Mouse (Mus musculus): ENCODE measurements around the gene 4931409K22Rik. TPM values are rescaled to one million over a fixed set of nuclear protein-coding genes. Genes with fewer than 3 reads are reported as not detected.

4931409K22Rik gene
- polyA plus RNA-seq, 1 experiment from 2014 or later: 0.20 TPM

DNA sequence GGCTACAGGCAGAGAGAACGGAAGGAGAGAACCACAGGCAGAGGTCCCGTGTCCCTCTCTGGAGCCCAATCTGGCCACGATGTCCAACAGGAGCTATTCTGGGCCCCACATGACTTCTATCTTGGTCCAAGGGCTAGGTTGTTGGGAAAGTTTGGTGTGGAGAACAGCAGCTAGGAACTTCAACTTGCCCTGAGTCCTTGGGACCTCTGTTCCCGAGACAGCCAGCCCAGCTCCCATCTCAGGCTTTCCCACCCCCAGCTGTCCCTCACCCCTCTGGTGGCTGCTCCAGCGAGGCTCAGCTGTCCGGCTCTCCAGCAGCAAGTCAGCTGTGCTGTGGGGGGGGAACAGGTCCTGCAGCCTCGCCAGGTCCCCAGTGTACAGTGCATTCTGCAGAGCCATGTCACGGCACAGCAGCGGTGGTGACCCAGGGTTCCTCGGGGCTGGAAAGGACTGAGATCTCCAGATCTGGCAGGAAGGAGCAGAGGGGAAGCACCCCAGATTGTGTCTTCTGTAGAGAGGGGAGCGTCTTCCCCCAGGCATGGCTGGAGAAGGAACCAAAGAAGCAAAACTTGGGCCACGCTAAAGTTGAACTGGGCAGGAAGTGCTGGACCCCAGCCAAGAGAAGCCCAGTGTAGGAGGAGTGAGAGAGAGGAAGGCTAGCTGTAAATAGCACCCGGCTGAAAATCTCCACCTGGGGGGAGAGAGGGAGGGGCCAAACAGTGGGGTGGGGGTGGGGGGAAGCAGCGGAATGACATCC is 16.0 kb downstream of the 4931409K22Rik start, which contains the start of gene Asb10:
Gene Asb10, minus strand, starts transcription at position 592 of the 757 bp plus-strand sequence.
- H3K27me3 ChIP-seq (ENCODE audit: control insufficient read depth, insufficient read depth, low read length): no peaks in the 10 kb centered on the region
- no peak for ATAC-seq (replicated peaks; ENCODE audit: low FRiP score)
- no peak within 1 kb of the TSS for H3K4me2 ChIP-seq (ENCODE audit: low read depth, low read length, severe bottlenecking)
- no peaks in the 10 kb centered on the region for H3K9me3 ChIP-seq (ENCODE audit: control insufficient read depth, low read length)
- DNase-seq (ENCODE audit: low spot score): no peak
- no peak within 1 kb of the TSS for H3K9ac ChIP-seq (ENCODE audit: low read length)
- no peaks in the 10 kb centered on the region for H3K36me3 ChIP-seq (ENCODE audit: control insufficient read depth, insufficient read depth, low read length)
- no peak within 1 kb of the TSS for H3K4me3 ChIP-seq (ENCODE audit: low read depth, low read length)
- WGBS: 52% methylated on average over 14 of the region's 14 CpGs
- H3K4me1 ChIP-seq (replicated peaks; ENCODE audit: control insufficient read depth, insufficient read depth, low read length): no peaks in the 10 kb centered on the region
- no peak within 1 kb of the TSS for H3K27ac ChIP-seq (ENCODE audit: low read depth, low read length)

DNA sequence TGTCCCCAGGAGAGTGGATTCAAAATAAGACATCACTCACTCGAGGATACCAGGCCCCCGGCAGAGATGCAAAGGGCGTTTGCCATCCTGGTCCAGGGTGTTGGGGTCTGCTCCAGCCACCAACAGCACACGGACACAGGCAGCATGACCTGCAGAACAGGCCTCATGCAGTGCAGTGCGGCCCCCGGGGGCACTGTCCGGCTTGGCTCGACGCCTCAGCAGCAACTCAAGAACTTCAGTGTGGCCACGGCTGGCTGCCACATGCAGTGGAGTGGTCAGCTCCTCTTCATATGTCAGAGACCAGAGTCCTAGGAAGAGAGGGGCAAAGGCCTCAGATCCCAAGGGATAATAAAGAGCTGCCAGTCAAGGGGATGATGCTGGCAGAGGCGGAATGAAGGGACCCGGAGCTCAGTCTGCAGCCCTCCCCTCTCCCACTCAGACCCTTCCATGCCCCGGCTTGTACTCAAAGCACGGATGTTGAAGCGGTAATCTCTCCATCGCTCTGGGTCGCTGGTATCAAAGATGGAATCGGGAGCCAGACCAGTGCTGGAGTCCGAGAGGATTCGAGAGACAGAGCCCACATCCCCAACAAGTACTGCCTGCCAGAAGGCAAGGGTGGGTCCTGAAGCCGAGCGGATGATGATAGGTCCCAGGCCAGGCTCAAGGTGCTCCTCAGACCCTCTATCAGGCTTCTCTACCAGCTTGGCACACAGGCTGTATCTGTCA is 16.9 kb downstream of the 4931409K22Rik start:
- H3K4me1 ChIP-seq (replicated peaks; ENCODE audit: control insufficient read depth, insufficient read depth, low read length): no peaks in the 10 kb centered on the region
- WGBS: 86% methylated on average over 22 of the region's 22 CpGs

DNA sequence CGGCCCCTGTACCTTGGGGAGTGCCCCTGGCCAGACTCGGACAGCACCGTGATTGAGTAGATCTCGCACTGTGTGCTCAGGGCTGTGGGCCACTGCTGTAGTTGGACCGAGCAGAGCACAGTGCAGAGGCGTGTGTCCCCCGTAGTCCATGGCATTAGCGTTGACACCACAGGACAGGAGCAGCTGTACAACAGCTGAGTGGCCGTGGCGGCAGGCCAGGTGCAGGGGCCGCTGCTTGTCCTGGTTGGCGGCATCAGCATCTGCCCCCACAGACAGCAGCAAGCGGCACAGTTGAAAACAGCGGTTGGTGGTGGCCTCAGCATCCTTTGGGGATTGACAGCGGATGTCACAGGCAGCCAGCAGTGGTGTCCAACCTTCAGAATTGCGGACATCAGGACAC is 19.0 kb downstream of the 4931409K22Rik start:
- Histone ChIP-seq H3K4me3 (ENCODE audit: low read depth, low read length) (no peak overlapping the region), H3K36me3 (ENCODE audit: control insufficient read depth, insufficient read depth, low read length) (no peaks in the 10 kb centered on the region), H3K27ac (ENCODE audit: low read depth, low read length) (no peak overlapping the region), H3K4me2 (ENCODE audit: low read depth, low read length, severe bottlenecking) (no peak overlapping the region), H3K4me1 (replicated peaks; ENCODE audit: control insufficient read depth, insufficient read depth, low read length) (no peaks in the 10 kb centered on the region), H3K9ac (ENCODE audit: low read length) (peak overlapping the region; percentile 10; the same call in 1 of the 2 replicates), H3K27me3 (ENCODE audit: control insufficient read depth, insufficient read depth, low read length) (no peaks in the 10 kb centered on the region; the same call in 1 of the 2 replicates), H3K9me3 (ENCODE audit: control insufficient read depth, low read length) (no peaks in the 10 kb centered on the region)
- ATAC-seq (replicated peaks; ENCODE audit: low FRiP score) (no peak), DNase-seq (ENCODE audit: low spot score) (no peak)
- 82% methylated on average over 16 of the region's 16 CpGs for WGBS

More for the DNA sequence above, 16.9 kb downstream of the 4931409K22Rik start:
- Histone ChIP-seq H3K27me3 (ENCODE audit: control insufficient read depth, insufficient read depth, low read length) (no peaks in the 10 kb centered on the region), H3K4me2 (ENCODE audit: low read depth, low read length, severe bottlenecking) (no peak overlapping the region), H3K36me3 (ENCODE audit: control insufficient read depth, insufficient read depth, low read length) (no peaks in the 10 kb centered on the region), H3K9me3 (ENCODE audit: control insufficient read depth, low read length) (no peaks in the 10 kb centered on the region), H3K9ac (ENCODE audit: low read length) (no peak overlapping the region), H3K27ac (ENCODE audit: low read depth, low read length) (no peak overlapping the region), H3K4me3 (ENCODE audit: low read depth, low read length) (no peak overlapping the region)
- ATAC-seq (replicated peaks; ENCODE audit: low FRiP score) (no peak), DNase-seq (ENCODE audit: low spot score) (no peak)

DNA sequence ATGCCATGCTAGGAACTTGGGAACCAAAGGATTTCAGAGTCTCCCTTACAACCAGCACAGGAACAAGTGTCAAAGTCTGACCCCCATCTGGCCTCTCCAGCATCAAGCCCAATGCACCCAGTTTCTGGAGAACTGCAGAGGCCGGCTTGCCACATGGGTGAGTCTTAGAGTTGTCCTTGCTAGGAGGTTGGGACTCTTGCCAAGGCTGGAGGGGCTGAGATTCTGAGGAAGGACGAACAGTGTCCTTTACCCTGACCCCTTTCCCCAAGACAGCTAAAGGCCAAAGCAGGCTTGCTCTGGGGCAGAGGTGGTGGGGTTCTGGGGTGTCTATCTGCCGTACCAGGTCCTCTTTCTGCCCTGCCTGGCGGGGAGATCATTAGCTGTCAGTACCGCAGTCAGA is 20.1 kb downstream of the 4931409K22Rik start:
- Histone ChIP-seq H3K4me3 (ENCODE audit: low read depth, low read length) (no peak overlapping the region), H3K27ac (ENCODE audit: low read depth, low read length) (no peak overlapping the region), H3K4me2 (ENCODE audit: low read depth, low read length, severe bottlenecking) (no peak overlapping the region), H3K27me3 (ENCODE audit: control insufficient read depth, insufficient read depth, low read length) (no peaks in the 10 kb centered on the region; the same call in 1 of the 2 replicates), H3K9me3 (ENCODE audit: control insufficient read depth, low read length) (no peaks in the 10 kb centered on the region), H3K9ac (ENCODE audit: low read length) (no peak overlapping the region), H3K4me1 (replicated peaks; ENCODE audit: control insufficient read depth, insufficient read depth, low read length) (no peaks in the 10 kb centered on the region), H3K36me3 (ENCODE audit: control insufficient read depth, insufficient read depth, low read length) (no peaks in the 10 kb centered on the region)
- DNase-seq (ENCODE audit: low spot score) (no peak), ATAC-seq (replicated peaks; ENCODE audit: low FRiP score) (no peak)
- WGBS: 73% methylated on average over 5 of the region's 5 CpGs

DNA sequence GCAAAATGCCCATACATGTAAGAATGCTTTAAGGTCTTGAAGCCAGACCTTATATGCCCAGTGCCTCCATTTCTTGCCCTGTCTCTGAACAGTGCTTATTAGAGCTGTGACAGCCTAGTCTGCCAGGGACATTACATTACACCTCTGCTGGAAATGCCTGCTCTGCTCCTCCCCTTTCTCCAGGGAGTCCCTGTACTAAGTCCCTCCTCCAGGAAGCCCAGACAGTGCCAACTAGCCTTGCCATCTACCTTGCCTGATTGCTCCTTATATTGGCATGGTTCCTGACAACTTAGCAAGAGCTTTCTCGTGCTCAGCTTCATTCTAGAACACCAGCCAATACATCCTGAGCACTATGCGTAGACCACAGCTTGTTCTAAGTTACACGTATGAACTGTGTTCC is 20.9 kb downstream of the 4931409K22Rik start:
- no peaks in the 10 kb centered on the region for H3K9me3 ChIP-seq (ENCODE audit: control insufficient read depth, low read length)
- no peak overlapping the region for H3K27ac ChIP-seq (ENCODE audit: low read depth, low read length)
- 88% methylated on average over 3 of the region's 3 CpGs for WGBS
- no peak for DNase-seq (ENCODE audit: low spot score)
- H3K4me1 ChIP-seq (replicated peaks; ENCODE audit: control insufficient read depth, insufficient read depth, low read length): no peaks in the 10 kb centered on the region
- H3K36me3 ChIP-seq (ENCODE audit: control insufficient read depth, insufficient read depth, low read length): no peaks in the 10 kb centered on the region
- H3K4me3 ChIP-seq (ENCODE audit: low read depth, low read length): no peak overlapping the region
- no peaks in the 10 kb centered on the region; the same call in 1 of the 2 replicates for H3K27me3 ChIP-seq (ENCODE audit: control insufficient read depth, insufficient read depth, low read length)
- H3K4me2 ChIP-seq (ENCODE audit: low read depth, low read length, severe bottlenecking): no peak overlapping the region
- H3K9ac ChIP-seq (ENCODE audit: low read length): no peak overlapping the region
- ATAC-seq (replicated peaks; ENCODE audit: low FRiP score): no peak

DNA sequence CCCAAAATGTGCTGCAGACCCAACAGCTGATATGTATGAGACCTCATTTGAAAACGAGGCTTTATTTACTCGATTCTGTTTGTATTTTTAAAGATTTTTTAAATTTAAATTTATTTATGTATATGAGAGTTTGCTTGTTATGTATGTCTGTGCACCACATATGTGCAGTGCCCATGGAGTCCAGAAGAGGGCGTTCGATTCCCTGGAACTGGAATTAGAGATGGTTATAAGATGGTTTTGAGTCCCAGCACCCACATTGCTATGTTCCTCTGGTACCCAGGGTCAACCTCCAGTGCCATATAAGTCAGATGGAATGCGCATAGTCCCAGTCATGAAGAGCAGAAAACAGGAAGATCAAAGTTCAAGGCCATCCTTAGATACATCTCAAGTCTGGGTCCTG is 22.3 kb downstream of the 4931409K22Rik start:
- Histone ChIP-seq H3K9ac (ENCODE audit: low read length) (no peak overlapping the region), H3K4me3 (ENCODE audit: low read depth, low read length) (no peak overlapping the region), H3K27me3 (ENCODE audit: control insufficient read depth, insufficient read depth, low read length) (peaks cover 2% of the 10 kb centered on the region; the same call in 1 of the 2 replicates), H3K36me3 (ENCODE audit: control insufficient read depth, insufficient read depth, low read length) (no peaks in the 10 kb centered on the region), H3K27ac (ENCODE audit: low read depth, low read length) (no peak overlapping the region), H3K9me3 (ENCODE audit: control insufficient read depth, low read length) (no peaks in the 10 kb centered on the region), H3K4me1 (replicated peaks; ENCODE audit: control insufficient read depth, insufficient read depth, low read length) (no peaks in the 10 kb centered on the region), H3K4me2 (ENCODE audit: low read depth, low read length, severe bottlenecking) (no peak overlapping the region)
- DNase-seq (ENCODE audit: low spot score) (no peak), ATAC-seq (replicated peaks; ENCODE audit: low FRiP score) (no peak)
- 57% methylated on average over 5 of the region's 5 CpGs for WGBS

DNA sequence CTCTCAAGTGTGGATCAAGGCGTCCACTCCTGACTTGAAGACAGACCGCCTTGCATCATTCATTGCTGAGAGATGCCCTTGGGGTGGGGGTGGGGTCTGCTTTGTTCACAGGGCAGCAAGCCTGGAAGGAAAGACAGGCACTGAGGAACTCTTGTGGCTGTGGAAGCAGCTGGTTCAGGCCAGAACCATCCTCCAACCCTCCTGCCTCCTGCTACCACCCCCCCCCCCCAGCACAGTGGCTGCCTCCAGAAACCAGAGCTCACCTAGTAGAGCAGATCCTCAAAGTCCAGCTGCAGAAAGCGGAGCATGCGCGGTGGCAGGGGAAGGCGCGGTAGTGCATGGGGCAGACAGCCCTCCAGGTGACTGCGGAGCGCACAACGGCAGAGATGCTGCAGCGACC is 23.2 kb downstream of the 4931409K22Rik start:
- peaks cover 10% of the 10 kb centered on the region for H3K27me3 ChIP-seq (ENCODE audit: control insufficient read depth, insufficient read depth, low read length)
- no peak overlapping the region for H3K9ac ChIP-seq (ENCODE audit: low read length)
- no peaks in the 10 kb centered on the region for H3K9me3 ChIP-seq (ENCODE audit: control insufficient read depth, low read length)
- H3K4me1 ChIP-seq (replicated peaks; ENCODE audit: control insufficient read depth, insufficient read depth, low read length): no peaks in the 10 kb centered on the region
- DNase-seq (ENCODE audit: low spot score) (no peak), ATAC-seq (replicated peaks; ENCODE audit: low FRiP score) (no peak)
- no peak overlapping the region for H3K4me3 ChIP-seq (ENCODE audit: low read depth, low read length)
- WGBS: 58% methylated on average over 11 of the region's 11 CpGs
- no peaks in the 10 kb centered on the region for H3K36me3 ChIP-seq (ENCODE audit: control insufficient read depth, insufficient read depth, low read length)
- no peak overlapping the region for H3K4me2 ChIP-seq (ENCODE audit: low read depth, low read length, severe bottlenecking)
- H3K27ac ChIP-seq (ENCODE audit: low read depth, low read length): no peak overlapping the region

DNA sequence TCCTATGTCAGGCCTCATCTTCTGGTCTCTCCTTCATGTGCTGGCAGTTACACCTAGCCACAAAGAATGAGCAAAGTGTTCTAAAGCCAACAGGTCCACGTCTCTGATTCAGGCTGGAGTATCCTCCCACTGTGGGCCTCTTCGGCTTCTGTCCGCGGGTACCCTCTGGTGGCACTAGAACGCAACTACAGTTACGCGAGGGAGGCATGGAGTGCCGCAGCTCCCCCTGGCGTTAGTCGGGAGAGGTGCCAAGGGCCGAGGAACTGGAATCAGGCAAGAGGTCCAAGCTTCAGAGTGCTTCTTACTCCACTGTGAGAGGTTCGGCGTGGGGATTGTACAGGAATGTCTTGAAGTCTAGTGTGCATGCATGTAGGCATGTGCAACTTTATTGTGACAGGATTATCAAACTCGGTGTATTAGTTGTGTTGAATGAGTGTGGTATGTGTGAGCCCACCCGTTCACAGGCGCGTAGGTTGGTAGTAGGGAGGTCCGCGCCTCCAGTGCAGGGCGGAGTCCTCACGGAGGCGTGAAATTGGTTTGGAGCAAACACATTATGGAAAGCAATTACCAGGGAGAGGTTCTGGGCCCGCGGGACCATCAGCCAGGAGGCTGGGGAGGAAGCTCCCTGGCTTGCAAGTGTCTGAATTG is 26.4 kb downstream of the 4931409K22Rik start:
- Histone ChIP-seq H3K36me3 (ENCODE audit: control insufficient read depth, insufficient read depth, low read length) (no peaks in the 10 kb centered on the region), H3K9ac (ENCODE audit: low read length) (no peak overlapping the region), H3K4me2 (ENCODE audit: low read depth, low read length, severe bottlenecking) (no peak overlapping the region), H3K4me3 (ENCODE audit: low read depth, low read length) (no peak overlapping the region), H3K9me3 (ENCODE audit: control insufficient read depth, low read length) (no peaks in the 10 kb centered on the region), H3K4me1 (replicated peaks; ENCODE audit: control insufficient read depth, insufficient read depth, low read length) (peaks cover 14% of the 10 kb centered on the region), H3K27me3 (ENCODE audit: control insufficient read depth, insufficient read depth, low read length) (peaks cover 41% of the 10 kb centered on the region), H3K27ac (ENCODE audit: low read depth, low read length) (no peak overlapping the region)
- peak; percentile 54 for ATAC-seq (replicated peaks; ENCODE audit: low FRiP score)
- peak; percentile 94 for DNase-seq (ENCODE audit: low spot score)
- 20% methylated on average over 24 of the region's 24 CpGs for WGBS
